Mouse (Mus musculus): ENCODE data around the gene Dcaf1.

- TF ChIP-seq POLR2AphosphoS5 (IDR thresholded peaks at IDR 0.05; ENCODE audit: borderline replicate concordance, low read depth, low read length) (no peak), POLR2A (IDR thresholded peaks at IDR 0.05; ENCODE audit: control insufficient read depth in 1 of 2, insufficient read depth in 1 of 2, low read depth in 1 of 2, low read length in 2 of 2, poor library complexity in 1 of 2) (no peak; a peak in 1 of 4 replicates), EP300 (IDR thresholded peaks at IDR 0.05; ENCODE audit: low read depth in 1 of 2, low read length in 2 of 2) (no peak), CTCF (IDR thresholded peaks at IDR 0.05 in 2 of 3, conservative IDR thresholded peaks at IDR 0.05 in 1 of 3; ENCODE audit: control insufficient read depth in 1 of 3, insufficient read depth in 1 of 3, low read depth in 2 of 3, low read length in 3 of 3, poor library complexity in 1 of 3, severe bottlenecking in 1 of 3) (no peak), RAD21 (IDR thresholded peaks at IDR 0.05; ENCODE audit: low read depth, low read length) (no peak), MAZ (IDR thresholded peaks at IDR 0.05; ENCODE audit: low read depth, low read length) (no peak), SIN3A (IDR thresholded peaks at IDR 0.05; ENCODE audit: low read length) (no peak), TAL1 (IDR thresholded peaks at IDR 0.05; ENCODE audit: low read length) (no peak), ZMIZ1 (IDR thresholded peaks at IDR 0.05; ENCODE audit: low read depth, low read length) (no peak), GATA1 (IDR thresholded peaks at IDR 0.05; ENCODE audit: low read depth, low read length) (no peak), ETS1 (IDR thresholded peaks at IDR 0.05; ENCODE audit: low read depth, low read length) (0 out of 2 replicates have a peak, but pooled peaks have one; percentile 2), JUND (IDR thresholded peaks at IDR 0.05; ENCODE audit: low read depth, low read length) (no peak), HCFC1 (IDR thresholded peaks at IDR 0.05; ENCODE audit: low read depth, low read length) (no peak), NELFE (IDR thresholded peaks at IDR 0.05; ENCODE audit: low read depth, low read length) (no peak)
Observed at GRCm38 (mm10) chr9:106891341-106891741, 69.7 kb downstream of the Dcaf1 start.

All from MEL (cell line).